Mouse (Mus musculus) spleen, postnatal 4 days (tissue): ENCODE results near the gene Tnrc6c.

Experiments used
- DNase-seq, 2 experiments: peaks; one replicate each; pipeline ENCODE4 v3.0.0; 2022; ENCODE audit warnings: low spot score in 2 of 2

The Tnrc6c gene

GRCm38 (mm10) chr11:117791441-117791761 is 137.3 kb downstream of the Tnrc6c start:
- no peak for DNase-seq

DNA sequence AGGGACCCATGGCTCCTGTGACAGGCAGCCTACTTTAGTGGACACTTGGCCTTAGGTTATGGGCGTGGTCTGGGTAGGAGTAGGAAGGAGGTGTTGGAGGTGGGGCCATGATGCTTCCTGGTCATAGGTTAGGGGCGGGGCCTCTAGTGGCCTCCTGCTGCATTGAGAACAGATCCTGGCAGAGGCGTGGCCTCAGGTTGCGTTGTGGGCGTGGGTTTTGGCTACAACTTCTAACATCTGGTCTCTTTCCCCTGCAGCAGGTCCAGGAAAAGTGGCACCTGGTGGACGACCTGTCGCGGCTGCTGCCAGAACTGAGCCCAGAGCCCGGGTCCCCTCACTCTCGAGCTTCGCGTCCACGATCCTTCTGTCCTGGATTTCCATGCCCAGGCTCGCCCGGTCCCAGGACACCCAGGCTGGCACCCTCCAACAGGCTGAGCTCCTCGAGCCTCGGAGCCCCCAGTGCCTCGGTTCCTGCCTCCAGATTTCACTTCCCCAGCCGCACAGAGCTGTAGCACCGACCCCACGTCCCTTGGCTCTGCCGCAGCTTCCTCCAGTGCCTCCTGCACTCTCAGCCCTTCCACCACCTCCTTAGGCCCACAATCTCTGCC is 138.3 kb downstream of the Tnrc6c start:
- peak; percentile 90 to 91 for DNase-seq

GRCm38 (mm10) chr11:117794035-117794551 is 140.0 kb downstream of the Tnrc6c start:
- DNase-seq, result no peak

DNA sequence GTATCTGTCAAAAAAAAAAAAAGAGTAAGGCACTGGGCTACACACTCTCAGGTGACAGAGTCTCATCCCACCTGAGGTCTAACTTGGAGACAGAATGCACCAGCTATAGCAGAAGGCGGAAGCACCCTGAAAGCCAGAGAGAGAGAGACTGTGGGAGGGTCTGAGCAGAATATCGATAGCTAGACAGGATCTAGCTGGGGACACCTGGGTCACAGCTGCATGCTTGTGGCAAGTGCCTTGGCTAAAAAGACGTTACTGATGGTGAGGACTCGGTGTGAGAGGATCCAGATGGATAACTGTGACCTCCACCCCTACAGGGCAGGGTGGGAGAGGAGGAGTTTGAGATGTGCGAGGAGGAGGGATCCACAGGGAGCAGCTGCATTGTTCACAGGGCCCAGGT is 142.9 kb downstream of the Tnrc6c start:
- no peak for DNase-seq

DNA sequence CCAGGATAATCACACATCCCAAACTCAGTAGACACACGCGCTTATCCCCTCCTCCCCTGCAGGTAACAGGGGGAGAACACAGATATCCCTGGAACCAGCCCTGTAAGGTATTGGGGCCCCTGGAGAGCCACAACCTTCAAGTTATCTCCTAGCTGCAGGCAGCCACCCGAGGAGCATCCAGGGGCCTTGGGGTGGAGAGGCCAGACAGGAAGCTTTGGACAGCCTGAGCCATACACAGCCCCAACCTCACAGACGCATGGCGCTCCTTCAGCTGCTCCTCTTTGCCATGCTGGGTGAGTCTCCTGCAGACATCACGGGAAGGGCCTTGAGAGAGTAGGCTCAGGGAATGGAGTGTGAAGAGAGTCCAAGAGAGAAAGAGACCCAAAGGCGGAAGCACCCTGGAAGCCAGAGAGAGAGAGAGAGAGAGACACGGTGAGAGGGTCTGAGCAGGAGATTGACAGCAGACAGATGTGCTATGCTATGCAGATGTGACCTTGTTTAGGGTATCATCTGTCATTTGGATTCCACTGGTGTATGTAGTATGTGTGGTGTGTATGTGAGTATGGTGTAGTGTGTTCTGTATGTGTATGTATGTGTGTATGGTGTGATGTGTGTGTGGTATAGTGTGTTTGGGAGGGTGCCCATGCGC is 143.5 kb downstream of the Tnrc6c start, which contains the start of gene 6030468B19Rik:
Gene 6030468B19Rik (plus strand): TSS at position 150 of the 649 bp plus-strand sequence.
- DNase-seq, result peak; percentile 82 to 87

DNA sequence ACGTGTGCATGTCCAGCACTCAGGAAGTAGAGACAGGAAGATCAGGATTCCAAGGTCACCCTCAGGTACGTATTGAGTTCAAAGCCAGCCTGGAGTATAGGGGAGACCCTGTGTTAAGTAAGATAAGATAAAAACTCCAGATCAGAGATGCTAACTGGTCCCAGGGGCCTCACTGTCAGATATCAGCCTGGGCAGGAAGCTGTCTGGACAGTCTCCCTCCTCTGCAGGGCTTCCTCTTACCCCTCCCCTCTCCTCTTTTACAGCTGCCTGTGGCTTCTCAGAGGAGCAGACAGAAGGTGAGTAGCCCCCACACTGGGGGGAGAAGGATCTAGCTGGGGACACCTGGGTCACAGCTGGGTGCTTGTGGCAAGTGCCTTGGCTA is 144.1 kb downstream of the Tnrc6c start:
- DNase-seq, result peak in 1 of 2 experiments; percentile 55

DNA sequence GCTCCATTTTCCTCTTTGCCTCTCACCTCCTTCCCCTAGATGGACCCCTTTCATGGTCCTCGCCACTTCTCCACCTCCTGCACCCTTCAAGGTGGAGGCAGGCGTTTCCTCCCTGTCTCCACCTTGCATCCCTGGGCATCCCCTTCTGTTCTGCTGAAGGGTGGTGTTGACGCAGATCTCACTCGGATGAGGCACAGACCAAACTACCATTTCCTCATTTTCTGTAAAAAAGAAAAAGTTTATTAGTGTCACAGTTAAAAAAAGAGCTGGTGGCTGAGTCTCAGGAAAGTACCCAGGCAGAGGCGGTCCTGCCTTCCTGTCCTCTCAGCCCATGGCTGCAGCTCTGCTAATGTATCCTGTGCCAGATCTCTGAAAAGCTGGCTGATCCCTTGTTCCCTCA is 145.1 kb downstream of the Tnrc6c start:
- no peak for DNase-seq

DNA sequence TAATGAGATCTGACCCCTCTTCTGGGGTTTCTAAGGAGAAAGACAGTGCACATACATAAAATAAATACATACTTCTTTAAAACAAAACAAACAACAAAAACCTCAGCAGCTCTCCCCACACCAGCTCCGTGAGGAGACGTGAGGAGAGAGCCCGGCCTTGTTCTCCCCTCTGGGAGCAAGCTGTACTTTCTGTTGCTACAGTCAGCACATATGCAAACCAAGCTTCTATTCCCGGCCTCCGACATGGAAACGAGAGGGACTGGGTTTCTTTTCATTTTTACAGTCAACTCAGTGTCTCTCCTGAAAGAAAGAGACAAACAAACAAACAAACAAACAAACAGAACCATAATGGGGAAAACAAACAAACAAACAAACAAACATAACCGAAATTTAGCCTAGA is 145.9 kb downstream of the Tnrc6c start:
- DNase-seq, result no peak

DNA sequence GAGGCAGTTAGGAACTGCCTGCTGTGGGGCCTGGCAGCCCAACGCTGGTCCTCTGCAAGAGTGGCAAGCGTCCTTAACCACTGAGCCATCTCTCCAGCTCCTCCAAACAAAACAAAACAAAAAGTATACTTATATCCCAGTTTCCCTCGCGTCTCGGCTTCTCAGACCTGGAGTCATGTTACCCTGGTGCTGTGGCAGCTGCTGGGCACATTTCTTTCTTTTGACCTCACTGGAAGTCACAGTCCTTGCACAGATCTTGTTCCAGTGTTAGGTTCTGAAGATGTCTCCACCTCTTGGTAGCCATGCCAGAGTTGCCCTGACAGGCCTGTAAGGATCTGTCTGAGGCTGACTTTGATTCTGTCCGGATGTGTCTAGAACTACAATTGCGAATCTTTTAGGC is 147.6 kb downstream of the Tnrc6c start:
- no peak for DNase-seq

DNA sequence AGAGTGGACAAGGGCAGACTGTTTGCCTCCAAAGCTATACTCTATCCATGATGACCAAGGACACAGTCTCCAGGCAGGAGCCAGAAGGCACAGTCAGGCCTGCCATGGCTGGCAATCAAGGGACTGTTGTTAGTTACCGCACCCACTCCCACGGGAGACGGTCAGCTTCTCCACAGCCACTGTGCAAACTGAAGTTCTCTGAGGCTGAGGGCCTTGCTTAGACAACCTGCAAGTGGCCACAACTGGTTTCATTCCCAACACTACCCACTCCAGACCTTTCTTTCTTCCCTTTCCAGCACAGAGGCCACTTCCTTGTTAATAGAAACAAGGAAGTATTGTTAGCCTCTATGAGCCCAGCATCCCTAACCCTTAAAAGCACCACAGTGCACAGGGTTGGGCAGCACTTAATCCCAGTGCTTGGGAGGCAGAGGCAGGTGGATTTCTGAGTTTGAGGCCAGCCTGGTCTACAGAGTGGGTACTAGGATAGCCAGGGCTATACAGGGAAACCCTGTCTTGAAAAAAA is 149.1 kb downstream of the Tnrc6c start:
- no peak for DNase-seq

- no peak for DNase-seq
These were observed 152.7 kb downstream of the Tnrc6c start for GRCm38 (mm10) chr11:117806781-117807180.

- peak; percentile 82 to 91 for DNase-seq
These were observed 155.6 kb downstream of the Tnrc6c start, which contains the start of the genes Gm20708 and Syngr2 for GRCm38 (mm10) chr11:117809407-117810311. Gm20708 (plus strand) TSS chr11:117809668. Syngr2 (plus strand) TSS chr11:117809668.

DNA sequence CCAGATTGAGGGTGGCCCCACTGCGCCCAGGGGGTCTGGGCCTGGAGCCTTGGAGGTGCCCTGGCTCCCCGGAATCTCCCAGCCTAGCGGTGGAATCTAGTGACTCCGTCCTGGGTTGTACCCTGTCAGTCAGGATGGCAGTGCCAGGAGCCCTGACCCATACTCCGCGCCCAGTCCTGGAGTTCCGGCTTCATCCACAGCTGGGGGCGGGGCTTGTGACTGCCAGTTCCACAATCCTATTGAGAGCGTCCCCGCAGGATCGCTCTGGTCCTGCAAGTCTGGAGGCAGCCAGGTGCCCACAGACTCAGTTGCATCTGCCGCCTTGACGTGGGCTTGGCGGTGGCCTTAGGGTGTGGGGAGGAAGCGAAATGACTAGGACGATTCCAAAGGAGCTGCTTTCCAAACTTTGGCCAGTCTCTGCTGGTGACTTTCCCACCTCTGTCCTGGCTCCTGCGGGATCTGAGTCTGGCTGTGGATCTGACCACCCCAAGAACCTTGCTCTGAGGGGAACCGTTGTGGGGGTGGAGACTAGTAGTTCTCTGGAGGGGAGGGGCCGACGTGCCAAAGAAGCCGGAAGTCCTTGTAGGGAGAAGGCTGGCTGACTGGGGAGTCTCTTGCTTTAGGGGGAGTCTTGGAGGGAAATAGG is 156.4 kb downstream of the Tnrc6c start:
- peak; percentile 85 to 92 for DNase-seq
